Mouse (Mus musculus): ENCODE measurements around the gene 4930556J24Rik. TPM values are rescaled to one million over a fixed set of nuclear protein-coding genes. Genes with fewer than 3 reads are reported as not detected.

The 4930556J24Rik gene
- polyA plus RNA-seq, 1 experiment, result not detected

- TF ChIP-seq EP300 (IDR thresholded peaks at IDR 0.05; ENCODE audit: insufficient read depth, low read depth, low read length), result no peak
- TF ChIP-seq POLR2A (IDR thresholded peaks at IDR 0.05; ENCODE audit: insufficient read depth, low read length), result no peak
- no peak for TF ChIP-seq CTCF (IDR thresholded peaks at IDR 0.05; ENCODE audit: low read depth, low read length)
- H3K4me3 ChIP-seq (ENCODE audit: low read depth, low read length), result no peak overlapping the region
- H3K4me1 ChIP-seq (ENCODE audit: control insufficient read depth, insufficient read depth, low read length), result no peaks in the 10 kb centered on the region
- H3K9ac ChIP-seq (ENCODE audit: low read depth, poor library complexity, severe bottlenecking), result no peak overlapping the region
- no peaks in the 10 kb centered on the region for H3K36me3 ChIP-seq (ENCODE audit: control insufficient read depth, insufficient read depth, low read length, poor library complexity, severe bottlenecking)
- H3K27ac ChIP-seq (ENCODE audit: insufficient read depth, low read length), result no peak overlapping the region
- peaks cover 3% of the 10 kb centered on the region; the same call in 1 of the 2 replicates for H3K27me3 ChIP-seq (ENCODE audit: control insufficient read depth, insufficient read depth, low read length, poor library complexity, severe bottlenecking)
- H3K9me3 ChIP-seq (replicated peaks; ENCODE audit: control insufficient read depth, insufficient read depth, low read length, poor library complexity, severe bottlenecking), result no peaks in the 10 kb centered on the region
Observed at GRCm38 (mm10) chr11:3993914-3994313, 17.3 kb upstream of the 4930556J24Rik start.

DNA sequence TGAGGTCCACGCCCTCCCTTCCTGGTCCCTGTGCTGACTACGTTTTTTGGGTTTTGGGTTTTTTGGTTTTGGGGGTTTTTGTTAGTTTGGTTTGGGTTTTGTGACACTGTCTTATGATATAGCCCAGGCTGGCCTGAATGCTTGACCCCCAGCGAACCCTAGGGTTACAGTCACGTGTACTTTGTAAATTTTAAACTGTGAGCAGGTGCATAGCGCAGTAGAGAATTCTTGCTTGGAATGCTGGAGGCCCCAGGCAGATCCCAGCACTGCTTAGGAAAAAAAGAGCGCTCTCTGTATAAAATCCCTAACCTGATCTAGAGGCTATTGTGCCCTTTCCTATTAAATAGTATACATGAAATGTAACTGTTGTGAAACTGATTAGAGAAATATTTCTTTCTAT is 16.6 kb upstream of the 4930556J24Rik start:
- Histone ChIP-seq H3K36me3 (ENCODE audit: control insufficient read depth, insufficient read depth, low read length, poor library complexity, severe bottlenecking) (no peaks in the 10 kb centered on the region), H3K27ac (ENCODE audit: insufficient read depth, low read length) (no peak overlapping the region), H3K9ac (ENCODE audit: low read depth, poor library complexity, severe bottlenecking) (no peak overlapping the region), H3K27me3 (ENCODE audit: control insufficient read depth, insufficient read depth, low read length, poor library complexity, severe bottlenecking) (peaks cover 3% of the 10 kb centered on the region; the same call in 1 of the 2 replicates), H3K9me3 (replicated peaks; ENCODE audit: control insufficient read depth, insufficient read depth, low read length, poor library complexity, severe bottlenecking) (no peaks in the 10 kb centered on the region), H3K4me3 (ENCODE audit: low read depth, low read length) (no peak overlapping the region), H3K4me1 (ENCODE audit: control insufficient read depth, insufficient read depth, low read length) (no peaks in the 10 kb centered on the region)
- TF ChIP-seq POLR2A (IDR thresholded peaks at IDR 0.05; ENCODE audit: insufficient read depth, low read length), result no peak
- no peak for TF ChIP-seq EP300 (IDR thresholded peaks at IDR 0.05; ENCODE audit: insufficient read depth, low read depth, low read length)
- TF ChIP-seq CTCF (IDR thresholded peaks at IDR 0.05; ENCODE audit: low read depth, low read length), result no peak

GRCm38 (mm10) chr11:3989748-3990147 is 13.2 kb upstream of the 4930556J24Rik start:
- Histone ChIP-seq H3K9ac (ENCODE audit: low read depth, poor library complexity, severe bottlenecking) (no peak overlapping the region), H3K27me3 (ENCODE audit: control insufficient read depth, insufficient read depth, low read length, poor library complexity, severe bottlenecking) (no peaks in the 10 kb centered on the region), H3K4me1 (ENCODE audit: control insufficient read depth, insufficient read depth, low read length) (peaks cover under 1% of the 10 kb centered on the region), H3K9me3 (replicated peaks; ENCODE audit: control insufficient read depth, insufficient read depth, low read length, poor library complexity, severe bottlenecking) (no peaks in the 10 kb centered on the region), H3K4me3 (ENCODE audit: low read depth, low read length) (no peak overlapping the region), H3K36me3 (ENCODE audit: control insufficient read depth, insufficient read depth, low read length, poor library complexity, severe bottlenecking) (no peaks in the 10 kb centered on the region), H3K27ac (ENCODE audit: insufficient read depth, low read length) (no peak overlapping the region)
- TF ChIP-seq POLR2A (IDR thresholded peaks at IDR 0.05; ENCODE audit: insufficient read depth, low read length), result no peak
- no peak for TF ChIP-seq EP300 (IDR thresholded peaks at IDR 0.05; ENCODE audit: insufficient read depth, low read depth, low read length)
- no peak for TF ChIP-seq CTCF (IDR thresholded peaks at IDR 0.05; ENCODE audit: low read depth, low read length)

DNA sequence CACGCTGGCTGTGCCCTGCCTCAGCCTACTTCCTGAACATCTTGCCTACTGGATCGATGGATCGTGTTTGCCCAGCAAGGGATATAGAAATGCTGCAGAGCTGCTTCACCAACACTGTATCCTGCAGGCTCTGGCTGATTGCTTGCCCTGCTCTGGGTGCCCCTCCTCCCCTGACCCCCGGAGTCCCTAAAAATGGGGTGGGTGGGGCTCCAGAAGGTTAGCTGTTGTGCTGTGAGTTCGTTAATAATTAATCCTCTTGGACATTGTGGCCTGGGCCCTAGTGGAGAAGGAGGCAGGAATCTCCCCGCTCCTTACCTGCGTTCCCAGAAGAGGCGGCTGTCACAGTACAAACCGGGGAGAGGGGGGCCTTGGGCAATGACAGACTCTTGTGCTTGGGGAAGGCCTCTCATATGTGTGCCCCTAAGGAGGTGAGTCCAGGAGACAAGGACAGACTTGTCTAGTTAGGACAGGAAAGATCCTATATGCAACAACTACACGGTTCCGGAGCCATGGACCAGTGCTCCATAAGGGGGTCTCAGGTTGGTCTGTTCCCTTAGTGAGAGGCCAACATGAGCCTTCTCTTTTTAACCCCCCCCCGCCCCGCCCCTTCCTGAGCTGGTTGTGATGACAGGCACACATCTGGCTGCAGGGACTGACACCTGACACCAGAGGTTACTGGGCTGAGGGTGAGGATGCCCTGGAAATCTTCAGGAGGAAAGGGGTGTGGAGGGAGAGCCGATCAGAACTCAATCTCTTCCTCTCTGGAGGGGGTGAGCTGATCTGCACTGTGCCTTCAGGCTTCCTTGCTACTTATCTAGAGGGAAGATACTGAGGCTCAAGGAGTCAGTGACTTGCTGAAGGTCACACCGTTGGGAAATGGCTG is 7.5 kb upstream of the 4930556J24Rik start:
- no peak overlapping the region for H3K27ac ChIP-seq (ENCODE audit: insufficient read depth, low read length)
- TF ChIP-seq CTCF (IDR thresholded peaks at IDR 0.05; ENCODE audit: low read depth, low read length) (no peak), EP300 (IDR thresholded peaks at IDR 0.05; ENCODE audit: insufficient read depth, low read depth, low read length) (no peak), POLR2A (IDR thresholded peaks at IDR 0.05; ENCODE audit: insufficient read depth, low read length) (no peak)

DNA sequence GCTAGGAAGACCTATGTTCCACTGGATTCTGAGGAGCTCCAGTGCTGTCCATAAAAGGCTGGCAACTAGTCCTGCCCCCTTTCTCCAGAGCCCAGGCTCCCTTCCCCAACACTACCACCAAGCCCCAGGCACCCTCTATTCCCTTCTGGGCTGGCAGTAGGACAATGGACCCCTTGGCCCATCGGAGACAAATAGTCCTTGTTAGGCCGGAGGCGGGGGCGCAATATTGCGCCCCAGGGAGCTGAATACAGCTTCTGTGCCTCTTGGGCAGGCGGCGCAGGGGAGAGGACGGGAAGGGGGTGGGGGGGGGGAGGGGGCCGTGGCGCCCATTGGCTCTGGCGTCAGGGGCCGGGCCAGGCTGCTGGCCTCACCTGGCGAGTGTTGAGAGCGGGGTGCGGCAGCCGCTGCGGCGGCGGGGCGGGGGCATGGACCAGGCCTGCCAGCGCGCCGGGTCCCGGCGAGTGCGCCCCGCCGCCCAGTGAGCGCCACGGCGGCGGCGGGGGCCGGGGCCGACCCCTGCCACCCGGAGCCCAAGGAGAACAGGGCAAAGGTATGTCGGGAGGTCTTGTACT is 6.8 kb upstream of the 4930556J24Rik start, which contains the start of gene Gal3st1:
Gene Gal3st1 (plus strand): TSS at position 346 of the 572 bp plus-strand sequence.
- H3K27me3 ChIP-seq (ENCODE audit: control insufficient read depth, insufficient read depth, low read length, poor library complexity, severe bottlenecking), result no peaks in the 10 kb centered on the region
- H3K36me3 ChIP-seq (ENCODE audit: control insufficient read depth, insufficient read depth, low read length, poor library complexity, severe bottlenecking), result peaks cover 11% of the 10 kb centered on the region
- no peak within 1 kb of the TSS for H3K27ac ChIP-seq (ENCODE audit: insufficient read depth, low read length)
- TF ChIP-seq EP300 (IDR thresholded peaks at IDR 0.05; ENCODE audit: insufficient read depth, low read depth, low read length), result no peak
- TF ChIP-seq CTCF (IDR thresholded peaks at IDR 0.05; ENCODE audit: low read depth, low read length), result no peak
- H3K4me3 ChIP-seq (ENCODE audit: low read depth, low read length), result peak within 1 kb of the TSS; percentile 54
- H3K4me1 ChIP-seq (ENCODE audit: control insufficient read depth, insufficient read depth, low read length), result peaks cover 2% of the 10 kb centered on the region
- H3K9ac ChIP-seq (ENCODE audit: low read depth, poor library complexity, severe bottlenecking), result peak within 1 kb of the TSS; percentile 20
- no peaks in the 10 kb centered on the region for H3K9me3 ChIP-seq (replicated peaks; ENCODE audit: control insufficient read depth, insufficient read depth, low read length, poor library complexity, severe bottlenecking)

More for the DNA sequence above, 7.5 kb upstream of the 4930556J24Rik start:
- H3K36me3 ChIP-seq (ENCODE audit: control insufficient read depth, insufficient read depth, low read length, poor library complexity, severe bottlenecking), result peaks cover 3% of the 10 kb centered on the region
- peak overlapping the region; percentile 20 for H3K9ac ChIP-seq (ENCODE audit: low read depth, poor library complexity, severe bottlenecking)
- no peaks in the 10 kb centered on the region for H3K27me3 ChIP-seq (ENCODE audit: control insufficient read depth, insufficient read depth, low read length, poor library complexity, severe bottlenecking)
- H3K4me3 ChIP-seq (ENCODE audit: low read depth, low read length), result peak overlapping the region; percentile 54
- no peaks in the 10 kb centered on the region for H3K9me3 ChIP-seq (replicated peaks; ENCODE audit: control insufficient read depth, insufficient read depth, low read length, poor library complexity, severe bottlenecking)
- peaks cover 2% of the 10 kb centered on the region for H3K4me1 ChIP-seq (ENCODE audit: control insufficient read depth, insufficient read depth, low read length)
